Mouse (Mus musculus) B cell, adult 2 months (primary cell): ENCODE results near the gene Socs3.

ENCODE experiments used
- DNase-seq, 2 experiments: peaks; one replicate each; pipeline ENCODE4 v3.0.0; 2022

Socs3 gene

GRCm38 (mm10) chr11:117971646-117972242 lies 1.9 kb upstream of the Socs3 start:
- no peak for DNase-seq

- DNase-seq, result no peak
Observed at GRCm38 (mm10) chr11:117971100-117971499, 1.3 kb upstream of the Socs3 start.

- DNase-seq, result peak; percentile 86 to 87
Observed at GRCm38 (mm10) chr11:117969100-117969944, 525 bp downstream of the Socs3 start.

- no peak for DNase-seq
Observed at GRCm38 (mm10) chr11:117968716-117969099, 1.1 kb downstream of the Socs3 start.

GRCm38 (mm10) chr11:117968016-117968671 lies 1.7 kb downstream of the Socs3 start:
- peak; percentile 48 to 55 for DNase-seq

- DNase-seq, result peak in 1 of 2 experiments; percentile 52
Observed at GRCm38 (mm10) chr11:117967249-117968015, 2.4 kb downstream of the Socs3 start.

- no peak for DNase-seq
Observed at GRCm38 (mm10) chr11:117966506-117967100, 3.2 kb downstream of the Socs3 start.

- peak; percentile 82 to 84 for DNase-seq
Observed at GRCm38 (mm10) chr11:117965561-117965981, 4.3 kb downstream of the Socs3 start.

- no peak for DNase-seq
Observed at GRCm38 (mm10) chr11:117965052-117965451, 4.8 kb downstream of the Socs3 start.

GRCm38 (mm10) chr11:117964294-117964693 lies 5.6 kb downstream of the Socs3 start:
- DNase-seq, result no peak

GRCm38 (mm10) chr11:117963872-117964271 lies 6.0 kb downstream of the Socs3 start:
- no peak for DNase-seq

- DNase-seq, result peak; percentile 99
Observed at GRCm38 (mm10) chr11:117963091-117963793, 6.6 kb downstream of the Socs3 start.

- no peak for DNase-seq
Observed at GRCm38 (mm10) chr11:117962228-117963067, 7.4 kb downstream of the Socs3 start.

- no peak for DNase-seq
Observed at GRCm38 (mm10) chr11:117960601-117961000, 9.2 kb downstream of the Socs3 start.

- peak; percentile 71 to 72 for DNase-seq
Observed at GRCm38 (mm10) chr11:117959741-117960381, 10.0 kb downstream of the Socs3 start.

- no peak for DNase-seq
Observed at GRCm38 (mm10) chr11:117959166-117959565, 10.7 kb downstream of the Socs3 start.

- DNase-seq, result no peak
Observed at GRCm38 (mm10) chr11:117958197-117958596, 11.7 kb downstream of the Socs3 start.

GRCm38 (mm10) chr11:117955621-117956020 lies 14.2 kb downstream of the Socs3 start:
- no peak for DNase-seq

- no peak for DNase-seq
Observed at GRCm38 (mm10) chr11:117954819-117955218, 15.0 kb downstream of the Socs3 start.

GRCm38 (mm10) chr11:117954094-117954493 lies 15.8 kb downstream of the Socs3 start:
- peak in 1 of 2 experiments; percentile 36 for DNase-seq
